Mouse (Mus musculus) adrenal gland, postnatal 4 days (tissue): ENCODE results near the gene Gm11397. TPM values are rescaled to one million over a fixed set of nuclear protein-coding genes. Genes with fewer than 3 reads are reported as not detected.
"Not testable (repeated sequence)": the region's sequence is repeated elsewhere in the genome, so short reads cannot be mapped to it uniquely, and the experiment has no call there.

Experiments
- DNase-seq, 2 experiments: peaks; one replicate each; pipeline ENCODE4 v3.0.0; 2021 to 2022; ENCODE audit warnings: low spot score in 2 of 2, mixed read lengths in 2 of 2
- long read RNA-seq, 2 experiments: library from polyadenylated mRNA; stranded (forward); transcript quantifications; one replicate each; pipeline ENCODE4 v2.0.0; 2021
- total RNA-seq, 2 experiments: library from RNA; stranded (reverse); gene quantifications; 2 replicates each; pipeline ENCODE4 v1.2.3; 2021

The Gm11397 gene
- total RNA-seq, result not detected
- long read RNA-seq, experiment 1, result 0 reads
- long read RNA-seq, experiment 2, result 0 reads

GRCm38 (mm10) chr13:33395461-33395860 lies at the start of gene Gm11397:
TSS of gene Gm11397 (plus strand) at chr13:33395761.
- DNase-seq, result not testable (repeated sequence)

GRCm38 (mm10) chr13:33356666-33357065 lies 38.9 kb upstream of the Gm11397 start:
- not testable (repeated sequence) for DNase-seq

DNA sequence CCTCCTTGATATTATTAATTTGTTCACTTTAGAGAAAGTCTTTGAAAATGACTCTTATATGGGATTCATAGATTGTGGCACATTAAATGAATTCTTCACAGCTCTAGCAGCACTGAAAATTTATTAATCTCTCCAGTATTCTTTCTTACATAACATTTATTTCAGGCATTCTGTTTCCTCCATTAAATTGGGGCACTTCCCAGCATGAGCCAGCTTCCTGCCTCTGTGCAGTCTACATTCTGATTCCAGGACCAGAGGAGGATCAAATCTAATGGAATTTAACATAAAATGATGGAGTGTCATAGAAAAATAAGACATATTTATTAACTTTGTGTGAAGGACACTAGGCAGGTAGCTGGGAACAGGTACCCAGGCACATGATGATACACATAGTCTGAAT lies 37.2 kb downstream of the Gm11397 start:
- DNase-seq, result not testable (repeated sequence)

Other genes starting within 250 kb of the Gm11397 start
- not detected for gene Serpinb9c, start 236.0 kb upstream of the Gm11397 start, total RNA-seq
- gene Serpinb9d, start 202.8 kb upstream of the Gm11397 start, total RNA-seq, result not detected
- gene Serpinb9e, start 146.1 kb upstream of the Gm11397 start, total RNA-seq, result not detected
- gene Serpinb9f, start 71.7 kb upstream of the Gm11397 start, total RNA-seq, result not detected
- gene Serpinb9g, start 89.0 kb downstream of the Gm11397 start, total RNA-seq, result not detected